Mouse (Mus musculus) neural tube, embryonic 14.5 days (tissue): ENCODE measurements around the gene Akap3. TPM values are rescaled to one million over a fixed set of nuclear protein-coding genes. Genes with fewer than 3 reads are reported as not detected.

Experiments used
- ATAC-seq: fragments of 200-750 bp; cut with Nextera tagmentation; 2 replicates; pipeline ENCODE4 v1.8.0; 2017; ENCODE audit warnings: low read depth, mild to moderate bottlenecking, moderate TSS enrichment, moderate library complexity
- H3K27ac ChIP-seq: fragments of 300-500 bp; sonication (generic); 2 replicates; pipeline ENCODE4 v1.5.1; 2014; ENCODE audit warnings: low read depth, mild to moderate bottlenecking, control low read depth, low read length, moderate library complexity, mixed read lengths
- H3K27me3 ChIP-seq: fragments of 300-500 bp; sonication (generic); 2 replicates; pipeline ENCODE4 v1.6.1; 2014; ENCODE audit warnings: low read length; ENCODE audit not compliant: control insufficient read depth, insufficient read depth
- H3K36me3 ChIP-seq: fragments of 300-500 bp; sonication (generic); 2 replicates; pipeline ENCODE4 v1.6.1; 2014; ENCODE audit warnings: low read length, mixed read lengths; ENCODE audit not compliant: control insufficient read depth, insufficient read depth
- H3K4me1 ChIP-seq: fragments of 300-500 bp; sonication (generic); 2 replicates; pipeline ENCODE4 v1.6.1; 2014; ENCODE audit warnings: low read length; ENCODE audit not compliant: control insufficient read depth, insufficient read depth
- H3K4me2 ChIP-seq: fragments of 300-500 bp; sonication (generic); 2 replicates; pipeline ENCODE4 v1.6.1; 2014; ENCODE audit warnings: mild to moderate bottlenecking, low read depth, low read length, control low read depth
- H3K4me3 ChIP-seq: fragments of 300-500 bp; sonication (generic); 2 replicates; pipeline ENCODE4 v1.5.1; 2014; ENCODE audit warnings: low read depth, low read length, control low read depth, mixed read lengths
- H3K9ac ChIP-seq: fragments of 300-500 bp; sonication (generic); replicated peaks from 2 replicates; pipeline ENCODE4 v1.6.1; 2014; ENCODE audit warnings: low read depth, mild to moderate bottlenecking, control low read depth, low read length, mixed read lengths
- H3K9me3 ChIP-seq: fragments of 300-500 bp; sonication (generic); 2 replicates; pipeline ENCODE4 v1.6.1; 2016; ENCODE audit warnings: low read length; ENCODE audit not compliant: control insufficient read depth
- WGBS: fragments of 180-500 bp; shearing (Covaris S2); extraction: QIAGEN DNeasy Blood & Tissue Kit; methylation state at CpG from one replicate; pipeline ENCODE4 v1.1.7; 2014; 5-methylcytosine and 5-hydroxymethylcytosine counted together
- polyA plus RNA-seq: library from polyadenylated mRNA; unstranded; fragments of >200 nt; fragmentation: Nextera tagmentation; extraction: Ambion mirVana; gene quantifications from 2 replicates; pipeline ENCODE4 v1.2.1, GENCODE M21; 2014

Gene Akap3
- 0.14 and 0.27 TPM in 2 replicates for polyA plus RNA-seq

DNA sequence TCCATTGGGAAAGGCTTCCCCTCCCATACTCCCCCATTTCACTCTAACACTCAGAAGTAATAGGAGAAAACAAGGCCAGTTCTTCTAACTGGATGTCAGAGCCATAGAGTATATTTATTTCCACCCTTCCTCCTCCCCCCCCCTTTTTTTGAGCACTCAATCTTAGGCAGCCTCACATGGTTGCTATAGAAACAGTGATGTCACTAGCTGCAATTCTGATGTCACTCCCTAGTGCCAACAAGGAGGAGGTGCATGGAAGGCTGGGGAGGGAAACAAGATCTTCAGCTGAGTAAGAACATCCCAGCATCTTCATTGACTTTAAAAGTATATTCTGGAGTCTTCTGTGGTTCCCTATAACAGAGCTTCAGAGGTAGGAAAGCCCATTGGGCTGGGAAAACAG is at the start of gene Akap3:
Gene Akap3, plus strand, starts transcription at position 218 of the 400 bp plus-strand sequence.
- Histone ChIP-seq H3K4me3 (no peak within 1 kb of the TSS), H3K9ac (no peak within 1 kb of the TSS), H3K4me1 (peaks cover 4% of the 10 kb centered on the region), H3K27ac (no peak within 1 kb of the TSS), H3K36me3 (no peaks in the 10 kb centered on the region), H3K27me3 (no peaks in the 10 kb centered on the region), H3K9me3 (no peaks in the 10 kb centered on the region), H3K4me2 (no peak within 1 kb of the TSS)
- ATAC-seq: no peak

DNA sequence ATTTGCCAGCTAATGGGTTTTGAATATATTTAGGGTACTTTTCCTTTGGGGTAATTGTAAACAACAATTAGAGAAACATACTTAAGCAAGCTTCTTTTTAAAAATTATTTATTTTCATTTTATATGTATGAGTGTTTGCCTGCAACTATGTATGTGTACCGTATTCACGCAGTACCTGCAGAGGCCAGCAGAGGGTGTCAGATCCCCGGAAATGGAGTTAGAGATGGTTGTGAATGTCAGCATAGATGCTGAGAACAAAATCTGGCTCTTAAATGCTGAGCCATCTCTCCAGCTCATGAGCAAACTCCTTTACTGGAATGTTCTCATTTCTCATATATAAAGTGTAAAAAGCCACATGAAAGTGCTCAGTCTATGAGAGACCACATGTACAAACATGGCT is 46.1 kb upstream of the Akap3 start:
- H3K4me2 ChIP-seq: no peak overlapping the region
- H3K9me3 ChIP-seq: no peaks in the 10 kb centered on the region
- no peaks in the 10 kb centered on the region for H3K27me3 ChIP-seq
- no peak for ATAC-seq
- no peak overlapping the region for H3K4me3 ChIP-seq
- no peak overlapping the region for H3K9ac ChIP-seq
- WGBS: 84% methylated on average over 3 of the region's 3 CpGs
- H3K36me3 ChIP-seq: no peaks in the 10 kb centered on the region
- no peaks in the 10 kb centered on the region for H3K4me1 ChIP-seq
- no peak overlapping the region for H3K27ac ChIP-seq

DNA sequence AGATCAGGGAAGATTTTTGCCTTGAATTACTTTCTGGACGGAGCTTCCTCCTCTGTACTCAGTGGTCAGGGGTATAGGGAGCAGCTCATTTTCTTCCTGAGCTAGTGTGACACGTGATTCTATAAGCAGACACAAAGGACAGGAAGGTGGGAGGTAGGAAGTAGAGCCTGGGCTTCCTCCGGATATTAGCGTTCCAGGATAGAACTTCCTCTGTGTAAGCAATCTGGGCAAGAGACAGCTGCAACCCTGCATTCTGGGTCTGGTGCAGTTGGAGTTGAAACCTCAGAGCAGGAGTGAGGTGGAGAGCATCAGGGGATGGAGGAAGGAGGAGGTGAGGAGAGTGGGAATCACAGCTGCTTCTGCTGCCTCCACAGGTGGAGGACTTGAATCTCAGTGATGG is 44.8 kb upstream of the Akap3 start:
- Histone ChIP-seq H3K4me3 (no peak overlapping the region), H3K4me2 (no peak overlapping the region), H3K4me1 (no peaks in the 10 kb centered on the region), H3K27ac (no peak overlapping the region), H3K27me3 (no peaks in the 10 kb centered on the region), H3K9me3 (no peaks in the 10 kb centered on the region), H3K9ac (no peak overlapping the region), H3K36me3 (no peaks in the 10 kb centered on the region)
- ATAC-seq: no peak
- 84% methylated on average over 4 of the region's 4 CpGs for WGBS

- no peaks in the 10 kb centered on the region for H3K9me3 ChIP-seq
- no peak overlapping the region for H3K4me3 ChIP-seq
- ATAC-seq: no peak
- H3K36me3 ChIP-seq: no peaks in the 10 kb centered on the region
- no peaks in the 10 kb centered on the region for H3K4me1 ChIP-seq
- no peak overlapping the region for H3K9ac ChIP-seq
- WGBS: 90% methylated on average over 8 of the region's 8 CpGs
- H3K27me3 ChIP-seq: no peaks in the 10 kb centered on the region
- no peak overlapping the region for H3K4me2 ChIP-seq
- H3K27ac ChIP-seq: no peak overlapping the region
Measured at GRCm38 (mm10) chr6:126808561-126808960, 44.3 kb upstream of the Akap3 start.

- Histone ChIP-seq H3K27ac (no peak overlapping the region), H3K9me3 (no peaks in the 10 kb centered on the region), H3K4me3 (no peak overlapping the region), H3K9ac (no peak overlapping the region), H3K27me3 (no peaks in the 10 kb centered on the region), H3K4me1 (no peaks in the 10 kb centered on the region), H3K36me3 (no peaks in the 10 kb centered on the region), H3K4me2 (no peak overlapping the region)
- 92% methylated on average over 4 of the region's 4 CpGs for WGBS
- ATAC-seq: no peak
Measured at GRCm38 (mm10) chr6:126811481-126811880, 41.4 kb upstream of the Akap3 start.

- no peak overlapping the region for H3K4me3 ChIP-seq
- H3K9ac ChIP-seq: no peak overlapping the region
- WGBS: 72% methylated on average over 6 of the region's 6 CpGs
- 0 out of 2 replicates have a peak, but pooled peaks cover 3% of the 10 kb centered on the region for H3K36me3 ChIP-seq
- no peak for ATAC-seq
- no peak overlapping the region for H3K4me2 ChIP-seq
- no peak overlapping the region for H3K27ac ChIP-seq
- no peaks in the 10 kb centered on the region for H3K9me3 ChIP-seq
- H3K4me1 ChIP-seq: no peaks in the 10 kb centered on the region
- H3K27me3 ChIP-seq: no peaks in the 10 kb centered on the region
Measured at GRCm38 (mm10) chr6:126815206-126815750, 37.6 kb upstream of the Akap3 start.

DNA sequence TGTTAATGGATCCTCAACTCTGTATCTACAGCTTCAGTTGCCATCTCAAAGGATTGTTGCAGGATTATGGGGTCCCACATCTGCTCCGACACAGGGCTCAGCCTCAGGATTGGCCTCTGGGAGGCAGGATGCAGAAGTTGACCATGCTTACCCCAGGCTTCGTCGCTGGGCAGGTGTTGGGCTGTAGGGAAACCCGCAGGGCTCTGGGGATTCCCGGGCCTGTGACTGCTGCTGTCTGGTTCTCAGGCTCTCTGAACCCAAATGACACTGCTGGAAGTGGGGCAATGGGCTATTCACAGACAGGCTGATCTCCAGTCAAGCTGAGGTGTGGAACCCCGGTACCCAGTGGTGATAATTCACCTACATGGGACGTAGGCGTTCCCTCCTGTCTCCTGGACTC is 36.6 kb upstream of the Akap3 start:
- Histone ChIP-seq H3K4me3 (no peak overlapping the region), H3K27ac (no peak overlapping the region), H3K27me3 (no peaks in the 10 kb centered on the region), H3K4me2 (no peak overlapping the region), H3K9ac (no peak overlapping the region), H3K9me3 (no peaks in the 10 kb centered on the region), H3K4me1 (no peaks in the 10 kb centered on the region), H3K36me3 (0 out of 2 replicates have a peak, but pooled peaks cover 3% of the 10 kb centered on the region)
- no peak for ATAC-seq
- 91% methylated on average over 8 of the region's 8 CpGs for WGBS

GRCm38 (mm10) chr6:126823087-126823486 is 29.8 kb upstream of the Akap3 start:
- Histone ChIP-seq H3K9ac (no peak overlapping the region), H3K36me3 (peaks cover 43% of the 10 kb centered on the region), H3K4me2 (no peak overlapping the region), H3K9me3 (no peaks in the 10 kb centered on the region), H3K27ac (no peak overlapping the region), H3K4me3 (no peak overlapping the region), H3K4me1 (no peaks in the 10 kb centered on the region), H3K27me3 (no peaks in the 10 kb centered on the region)
- 94% methylated on average over 3 of the region's 3 CpGs for WGBS
- ATAC-seq: no peak

- no peak for ATAC-seq
- peaks cover 50% of the 10 kb centered on the region for H3K36me3 ChIP-seq
- no peaks in the 10 kb centered on the region for H3K9me3 ChIP-seq
- WGBS: 89% methylated on average over 8 of the region's 8 CpGs
- no peaks in the 10 kb centered on the region for H3K4me1 ChIP-seq
- no peak overlapping the region for H3K9ac ChIP-seq
- no peak overlapping the region for H3K4me2 ChIP-seq
- H3K4me3 ChIP-seq: no peak overlapping the region
- H3K27ac ChIP-seq: no peak overlapping the region
- H3K27me3 ChIP-seq: no peaks in the 10 kb centered on the region
Measured at GRCm38 (mm10) chr6:126836628-126837027, 16.3 kb upstream of the Akap3 start.
